Mouse (Mus musculus): ENCODE measurements around the gene Hoxd10.

Gene Hoxd10

GRCm38 (mm10) chr2:74710929-74711543, 19.3 kb downstream of the Hoxd10 start:
- DNase-seq (ENCODE audit: low spot score): no peak

- peak; percentile 63 for DNase-seq (ENCODE audit: low spot score)
Observed at GRCm38 (mm10) chr2:74711721-74712621, 20.2 kb downstream of the Hoxd10 start, which contains the start of the genes Hoxd3 and Hoxd4. Gene Hoxd3 (plus strand): TSS chr2:74711927. Gene Hoxd4 (plus strand): TSS chr2:74711929.

DNA sequence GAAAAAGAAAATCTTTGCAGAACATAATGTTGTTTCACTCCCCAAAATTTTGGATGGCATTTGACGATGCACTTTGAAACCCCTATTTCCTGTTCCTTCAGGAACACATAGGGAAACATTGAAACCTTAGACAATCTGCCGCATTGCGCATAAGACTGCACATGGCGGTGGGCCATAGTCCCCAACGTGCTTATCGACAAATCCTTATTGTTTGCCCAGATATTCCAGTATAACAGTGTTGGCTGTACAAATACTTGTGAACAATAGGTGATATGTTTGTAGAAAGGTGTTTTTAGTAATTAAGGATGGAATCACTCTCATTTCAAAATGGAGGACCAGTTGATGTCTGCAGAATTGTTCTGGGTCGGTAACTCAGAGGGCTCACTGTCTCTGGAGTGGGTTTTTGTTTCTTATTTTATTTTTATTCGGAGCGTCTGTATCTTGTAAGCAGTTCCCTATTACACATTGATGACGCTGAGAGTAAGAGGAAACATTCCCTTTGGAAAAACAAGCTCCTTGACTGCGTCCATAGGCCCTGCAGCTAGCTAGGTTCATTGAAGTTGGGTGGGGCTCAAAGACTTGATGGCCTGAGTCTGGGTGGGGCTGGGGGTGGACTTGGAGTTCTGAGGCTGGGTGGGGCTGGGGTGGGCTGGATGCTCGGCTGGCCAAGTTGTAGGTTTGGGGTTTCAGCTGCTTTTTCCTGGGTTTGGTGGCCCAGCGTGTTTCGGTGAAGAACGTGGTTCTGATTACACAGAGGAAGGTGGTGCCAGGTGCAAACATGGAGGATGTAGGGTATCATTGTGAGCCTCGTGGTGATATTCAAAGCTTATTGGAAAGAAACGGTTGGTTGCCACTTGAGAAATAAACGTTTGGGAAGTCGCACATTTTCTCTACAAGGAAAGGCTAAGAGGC, 21.8 kb downstream of the Hoxd10 start:
- DNase-seq (ENCODE audit: low spot score): no peak

DNA sequence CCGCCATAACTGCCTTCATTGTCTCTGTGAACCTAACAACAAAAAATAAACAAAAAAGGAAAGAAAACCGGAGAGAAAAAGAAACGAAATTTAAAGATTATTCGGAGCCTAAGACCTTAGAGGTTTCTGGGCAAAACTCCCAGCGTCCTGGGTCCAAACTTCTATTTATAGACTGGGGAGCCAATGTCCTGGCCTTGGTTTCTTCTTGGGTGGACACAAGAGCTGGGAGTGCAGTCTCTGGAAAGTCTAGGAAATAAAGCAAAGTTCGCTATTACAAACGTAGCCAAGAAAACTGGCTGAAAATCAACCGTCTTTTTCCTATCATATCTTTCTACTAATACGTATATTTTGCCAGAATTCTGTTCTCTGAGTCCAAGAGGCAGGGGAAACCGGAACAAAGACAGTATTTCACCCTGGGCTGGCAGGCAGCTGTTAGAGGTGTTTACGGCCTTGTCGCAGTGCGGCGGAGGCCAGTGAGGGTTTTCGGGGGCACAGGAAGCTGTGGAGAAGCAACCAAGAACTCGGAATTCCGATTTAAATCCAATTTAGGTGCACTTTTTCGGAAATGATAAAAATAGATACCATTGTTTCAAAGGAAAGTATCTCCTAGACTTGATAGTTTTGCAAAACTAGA, 22.5 kb downstream of the Hoxd10 start:
- DNase-seq (ENCODE audit: low spot score): no peak

GRCm38 (mm10) chr2:74714881-74715280, 23.2 kb downstream of the Hoxd10 start:
- DNase-seq (ENCODE audit: low spot score): peak; percentile 65

GRCm38 (mm10) chr2:74715504-74716241, 23.9 kb downstream of the Hoxd10 start:
- peak; percentile 97 for DNase-seq (ENCODE audit: low spot score)

DNA sequence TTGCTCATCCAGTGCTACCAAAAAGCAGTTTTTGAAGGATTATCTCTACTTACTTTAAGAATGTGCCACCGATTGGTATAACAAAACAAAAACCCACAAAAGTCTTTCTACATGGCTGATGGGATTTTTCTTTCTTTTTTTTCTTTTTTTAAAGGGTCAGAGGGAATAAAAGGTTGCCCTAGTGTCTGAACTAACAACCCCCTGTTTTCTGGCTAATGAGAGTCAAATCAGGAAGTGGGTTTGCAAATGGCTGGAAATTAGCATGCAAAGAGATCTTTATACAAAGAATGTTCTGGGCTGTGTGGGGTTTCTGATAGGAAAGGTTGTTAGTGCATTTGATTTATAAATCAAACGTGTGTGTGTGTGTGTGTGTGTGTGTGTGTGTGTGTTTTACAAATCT, 28.7 kb downstream of the Hoxd10 start:
- no peak for DNase-seq (ENCODE audit: low spot score)

DNA sequence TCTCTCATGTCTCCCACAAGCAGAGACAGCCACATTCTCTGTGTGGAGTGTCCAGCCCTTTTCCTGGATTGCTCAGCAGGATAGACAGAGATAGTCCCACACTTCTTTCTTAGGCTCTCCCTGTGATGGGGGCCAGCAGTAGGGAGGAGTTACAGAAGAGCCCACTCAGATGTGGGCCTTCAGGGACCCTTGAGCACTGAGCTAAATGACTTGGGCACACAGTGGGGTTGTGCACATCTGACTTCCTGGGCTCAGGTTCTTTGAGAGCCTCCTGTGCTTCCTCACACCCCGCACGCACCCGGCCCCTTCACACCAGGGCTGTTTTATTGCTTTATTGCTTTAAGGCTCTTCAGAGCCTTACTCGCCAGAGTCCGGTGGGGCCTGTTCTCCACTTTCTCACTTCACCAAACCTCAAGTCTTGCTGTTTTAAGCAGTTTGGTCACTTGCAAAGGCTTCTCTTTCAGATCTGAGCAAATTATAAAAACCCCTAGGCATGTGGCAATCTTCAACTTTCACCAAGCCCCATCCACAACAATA, 29.3 kb downstream of the Hoxd10 start:
- no peak for DNase-seq (ENCODE audit: low spot score)

GRCm38 (mm10) chr2:74721882-74722281, 30.2 kb downstream of the Hoxd10 start:
- DNase-seq (ENCODE audit: low spot score): no peak

- DNase-seq (ENCODE audit: low spot score): no peak
Observed at GRCm38 (mm10) chr2:74722949-74723348, 31.2 kb downstream of the Hoxd10 start.

DNA sequence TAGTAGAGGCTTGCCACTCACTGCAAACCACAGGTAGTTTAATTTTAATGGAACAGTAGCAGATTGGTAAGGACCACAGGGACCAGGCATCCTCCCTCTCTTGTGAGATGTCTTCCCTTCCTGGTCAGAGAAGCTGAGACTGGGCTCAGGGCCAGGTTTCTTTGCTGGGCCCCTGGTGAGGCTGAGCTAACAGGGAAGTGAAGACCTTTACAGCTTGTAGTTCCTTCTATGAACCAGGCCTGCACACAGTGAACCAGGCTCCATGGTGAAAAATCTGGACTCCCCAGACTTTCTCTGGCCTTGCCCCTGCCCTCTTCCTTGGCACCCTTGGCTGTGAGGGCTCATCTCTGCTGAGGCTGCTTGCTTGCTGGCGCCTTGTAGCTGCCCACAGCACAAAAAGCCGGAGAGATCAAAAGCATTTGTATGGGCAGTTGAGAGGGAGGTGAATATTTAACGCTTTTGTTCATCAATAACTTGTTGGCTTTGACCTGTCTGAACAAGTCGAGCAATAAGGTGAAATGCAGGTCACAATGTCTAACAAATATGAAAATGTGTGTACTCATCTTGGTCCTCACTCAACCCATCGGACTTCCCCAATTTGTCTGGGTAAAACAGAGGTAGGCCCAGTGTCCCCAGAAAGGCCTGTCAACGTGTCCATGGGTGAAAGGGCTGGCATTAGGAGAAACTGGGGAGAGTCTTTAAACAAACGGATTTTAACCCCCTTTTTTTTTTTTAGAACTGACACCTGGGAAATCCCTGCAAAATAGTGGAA, 32.7 kb downstream of the Hoxd10 start:
- peak; percentile 73 for DNase-seq (ENCODE audit: low spot score)

- DNase-seq (ENCODE audit: low spot score): no peak
Observed at GRCm38 (mm10) chr2:74725171-74725570, 33.4 kb downstream of the Hoxd10 start.

GRCm38 (mm10) chr2:74726551-74726950, 34.8 kb downstream of the Hoxd10 start, which contains the start of gene Gm28230:
Gene Gm28230 (plus strand): TSS chr2:74726728.
- no peak for DNase-seq (ENCODE audit: low spot score)

GRCm38 (mm10) chr2:74726973-74727639, 35.4 kb downstream of the Hoxd10 start:
- no peak for DNase-seq (ENCODE audit: low spot score)

GRCm38 (mm10) chr2:74727640-74728302, 36.0 kb downstream of the Hoxd10 start:
- no peak for DNase-seq (ENCODE audit: low spot score)

DNA sequence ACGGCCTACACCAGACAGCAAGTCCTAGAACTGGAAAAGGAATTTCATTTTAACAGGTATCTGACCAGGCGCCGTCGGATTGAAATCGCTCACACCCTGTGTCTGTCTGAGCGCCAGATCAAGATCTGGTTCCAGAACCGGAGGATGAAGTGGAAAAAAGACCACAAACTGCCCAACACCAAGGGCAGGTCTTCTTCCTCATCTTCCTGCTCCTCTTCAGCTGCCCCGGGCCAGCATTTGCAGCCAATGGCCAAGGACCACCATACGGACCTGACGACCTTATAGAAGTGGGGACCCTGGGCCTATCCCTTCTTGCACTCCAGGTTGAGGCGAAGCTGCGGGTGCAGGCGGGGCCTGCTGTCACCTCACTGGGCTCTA, 36.6 kb downstream of the Hoxd10 start:
- no peak for DNase-seq (ENCODE audit: low spot score)

GRCm38 (mm10) chr2:74730331-74730730, 38.6 kb downstream of the Hoxd10 start:
- DNase-seq (ENCODE audit: low spot score): no peak

- DNase-seq (ENCODE audit: low spot score): no peak
Observed at GRCm38 (mm10) chr2:74731055-74731454, 39.3 kb downstream of the Hoxd10 start.

All from urinary bladder, postnatal 14 days (tissue).